Comparison of ENCODE assay signal across 13 mouse cellular contexts in genomic region chr9:56554096-56554495, GRCm38 (mm10).
A peak's percentile ranks its signal among the peaks of the same experiment; 100 is the strongest.
DNase-seq lines count a peak whose midpoint lies in the region; ATAC-seq and TF ChIP-seq lines count a peak whose summit lies in the region.
"Had no signal": no experiment of that assay in that cellular context is flagged by ENCODE, and none has a peak within 500 bp of the region (broad histone marks: within the 10 kb centered on the region; RNA-seq: fewer than 3 reads in every experiment).

No protein-coding gene starts in this region.

- H3K36me3 ChIP-seq in midbrain, embryonic 13.5 days, result no peaks in the 10 kb centered on the region
- no peaks in the 10 kb centered on the region for H3K36me3 ChIP-seq in midbrain, embryonic 10.5 days
- no peaks in the 10 kb centered on the region for H3K36me3 ChIP-seq in midbrain, embryonic 16.5 days (ENCODE audit: control insufficient read depth, insufficient read depth, low read length)

- 0 out of 2 replicates have a peak overlapping the region, but pooled peaks have one; percentile 31 for H3K27ac ChIP-seq in midbrain, embryonic 13.5 days
- no peak overlapping the region; the same call in 1 of the 2 replicates for H3K27ac ChIP-seq in midbrain, embryonic 10.5 days (replicated peaks)
- peak overlapping the region; percentile 32; the same call in 1 of the 2 replicates for H3K27ac ChIP-seq in midbrain, embryonic 16.5 days (ENCODE audit: low read length)
- no peak overlapping the region for H3K27ac ChIP-seq in layer of hippocampus, adult 2 months

- ATAC-seq in midbrain, embryonic 13.5 days, result peak; percentile 5; the same call in 1 of the 2 replicates
- ATAC-seq in midbrain, embryonic 16.5 days, result no peak

- peaks cover 11% of the 10 kb centered on the region; the same call in 1 of the 2 replicates for H3K27me3 ChIP-seq in midbrain, embryonic 13.5 days
- peaks cover 63% of the 10 kb centered on the region for H3K27me3 ChIP-seq in midbrain, embryonic 10.5 days (ENCODE audit: low read depth, poor library complexity, severe bottlenecking)
- H3K27me3 ChIP-seq in midbrain, embryonic 16.5 days (ENCODE audit: control insufficient read depth, insufficient read depth, low read depth, low read length), result no peaks in the 10 kb centered on the region

- no peak for TF ChIP-seq CTCF in layer of hippocampus, adult 2 months (conservative IDR thresholded peaks at IDR 0.05)

- no peak for DNase-seq in midbrain, embryonic 10.5 days (ENCODE audit: low spot score)
- peak; percentile 65 for DNase-seq in cerebellum, adult 11-12 months
- DNase-seq in forelimb bud, embryonic 11.5 days (ENCODE audit: low read depth, low spot score), result peak; percentile 52
- DNase-seq in urinary bladder, adult 18-20 months (ENCODE audit: low spot score in 2 of 2), result no peak
- no peak for DNase-seq in layer of hippocampus, adult 2 months (ENCODE audit: low spot score in 2 of 2)
- DNase-seq: gastrocnemius, postnatal 10 days; kidney, adult 2 months; lung, postnatal 14 days; thymus, postnatal 14 days had no signal

- H3K4me1 ChIP-seq in midbrain, embryonic 13.5 days (replicated peaks), result peaks cover 33% of the 10 kb centered on the region
- H3K4me1 ChIP-seq in midbrain, embryonic 10.5 days, result peaks cover 61% of the 10 kb centered on the region
- peaks cover 20% of the 10 kb centered on the region for H3K4me1 ChIP-seq in midbrain, embryonic 16.5 days (ENCODE audit: control insufficient read depth, insufficient read depth, low read length)

- H3K9ac ChIP-seq in midbrain, embryonic 13.5 days (replicated peaks), result no peak overlapping the region
- 0 out of 2 replicates have a peak overlapping the region, but pooled peaks have one; percentile 38 for H3K9ac ChIP-seq in midbrain, embryonic 16.5 days (ENCODE audit: low read depth, low read length)

- WGBS in midbrain, embryonic 13.5 days, result 60% methylated on average over 6 of the region's 6 CpGs
- 66% methylated on average over 6 of the region's 6 CpGs for WGBS in midbrain, embryonic 10.5 days
- WGBS in midbrain, embryonic 16.5 days, result 77% methylated on average over 6 of the region's 6 CpGs

- no peaks in the 10 kb centered on the region for H3K9me3 ChIP-seq in midbrain, embryonic 13.5 days
- H3K9me3 ChIP-seq in midbrain, embryonic 10.5 days (replicated peaks), result no peaks in the 10 kb centered on the region
- no peaks in the 10 kb centered on the region for H3K9me3 ChIP-seq in midbrain, embryonic 16.5 days (replicated peaks; ENCODE audit: control insufficient read depth, low read length, poor library complexity, severe bottlenecking)

- H3K4me2 ChIP-seq in midbrain, embryonic 13.5 days (replicated peaks), result no peak overlapping the region
- no peak overlapping the region for H3K4me2 ChIP-seq in midbrain, embryonic 16.5 days (ENCODE audit: low read length)

- no peak overlapping the region for H3K4me3 ChIP-seq in midbrain, embryonic 13.5 days (replicated peaks)
- no peak overlapping the region for H3K4me3 ChIP-seq in midbrain, embryonic 10.5 days
- no peak overlapping the region for H3K4me3 ChIP-seq in midbrain, embryonic 16.5 days (ENCODE audit: low read depth, low read length)
- H3K4me3 ChIP-seq in layer of hippocampus, adult 2 months, result no peak overlapping the region
- H3K4me3 ChIP-seq: erythroblast, embryonic 14.5 days; myocyte had no signal

Comparison
In these comparisons a context has a peak if more than half of its experiments do, and no peak if none do; other contexts are left out.
1. H3K27ac ChIP-seq: peak in midbrain, embryonic 13.5 days (single experiment) and midbrain, embryonic 16.5 days (single experiment); none in midbrain, embryonic 10.5 days (single experiment) and layer of hippocampus, adult 2 months (single experiment).
2. DNase-seq: peak in cerebellum, adult 11-12 months (single experiment) and forelimb bud, embryonic 11.5 days (single experiment); none in midbrain, embryonic 10.5 days (single experiment), urinary bladder, adult 18-20 months (0 of 2) and layer of hippocampus, adult 2 months (0 of 2).